Mouse (Mus musculus) fibroblast of lung, adult 2 months (primary cell): ENCODE data around the gene Polm.
A peak's percentile ranks its signal among the peaks of the same experiment; 100 is the strongest.
"Not testable (repeated sequence)": the region's sequence is repeated elsewhere in the genome, so short reads cannot be mapped to it uniquely, and the experiment has no call there.

ENCODE experiments used
- DNase-seq: peaks from one replicate; pipeline ENCODE4 v3.0.0-alpha.2; 2011; ENCODE audit warnings: low read depth

Polm gene

DNA sequence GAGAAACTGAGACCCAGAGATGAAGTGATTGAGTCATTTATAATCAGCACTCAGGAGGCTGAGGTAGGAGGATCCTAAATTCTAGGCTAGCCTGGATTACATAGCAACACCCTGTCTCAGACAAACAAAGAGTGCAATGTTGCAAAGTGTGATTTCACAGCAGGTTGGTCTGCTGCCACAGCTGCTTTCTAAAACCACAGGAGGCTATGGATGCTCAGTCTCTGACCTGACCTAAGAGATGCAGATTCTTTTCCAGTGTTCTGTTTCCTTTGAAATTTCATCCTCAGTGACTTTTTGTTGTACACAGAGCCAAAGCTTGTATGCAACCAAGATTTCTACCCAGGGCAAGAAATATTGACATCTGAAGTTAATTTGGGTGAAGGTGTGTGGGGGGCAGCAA is 17.7 kb upstream of the Polm start:
- peak; percentile 97 for DNase-seq

GRCm38 (mm10) chr11:5852314-5852713 is 14.5 kb upstream of the Polm start:
- DNase-seq: no peak

- DNase-seq: no peak
These were observed 13.4 kb upstream of the Polm start for GRCm38 (mm10) chr11:5851021-5851736.

DNA sequence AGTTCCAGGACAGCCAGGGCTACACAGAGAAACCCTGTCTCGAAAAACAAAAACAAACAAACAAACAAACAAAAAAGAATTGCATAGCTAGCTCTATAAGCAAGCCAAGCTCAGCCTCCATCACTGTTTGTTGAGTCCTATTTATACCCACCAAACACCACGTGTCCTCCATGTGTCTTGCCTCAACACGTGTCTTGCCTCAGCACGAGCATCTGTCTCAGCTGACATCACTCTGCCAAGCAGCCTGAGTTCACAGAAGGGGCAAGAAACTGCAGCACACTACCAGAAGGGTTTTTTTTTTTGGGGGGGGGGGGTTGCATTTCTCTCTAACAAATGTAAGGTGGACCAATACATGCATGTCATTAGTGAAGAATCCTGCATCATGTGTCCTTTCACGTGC is 12.6 kb upstream of the Polm start:
- no peak for DNase-seq

DNA sequence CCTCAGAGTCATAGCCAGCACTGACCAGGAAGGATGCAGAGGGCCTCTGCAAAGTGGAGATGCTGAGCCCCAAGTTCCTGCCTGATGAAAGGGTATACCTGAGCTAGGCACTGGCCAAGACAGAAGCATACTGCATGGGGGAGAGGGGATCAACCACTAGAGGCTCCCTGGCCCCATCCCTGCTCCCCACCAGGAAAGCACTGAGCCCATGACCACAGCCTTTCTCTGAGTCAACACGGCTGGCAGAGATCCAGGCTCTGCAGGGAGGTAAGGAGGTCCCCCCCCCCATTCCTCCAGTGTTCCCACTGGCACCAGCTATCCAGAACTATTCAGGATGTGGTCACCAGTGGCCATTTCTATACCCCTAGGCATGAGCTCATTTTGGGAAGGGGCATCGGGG is 11.5 kb upstream of the Polm start:
- peak; percentile 81 for DNase-seq

DNA sequence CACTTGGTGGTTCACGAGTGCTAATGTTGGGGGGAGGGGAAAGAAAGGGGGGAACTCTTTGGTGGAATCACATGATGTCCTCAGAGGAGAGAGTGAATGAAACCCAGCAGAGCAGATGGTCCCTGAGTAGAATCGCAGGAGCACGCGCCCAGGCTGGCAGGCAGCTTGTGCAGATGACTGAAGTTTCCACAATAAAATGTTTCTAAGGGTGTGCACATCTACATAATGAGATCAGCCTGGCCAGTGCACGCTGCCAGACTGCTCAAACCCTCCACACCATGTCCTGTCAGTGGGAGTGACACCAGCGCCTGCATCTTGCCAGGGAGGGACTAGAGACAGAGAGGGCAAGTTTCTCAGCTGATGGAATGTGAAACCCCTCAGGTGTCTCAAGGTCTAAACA is 10.9 kb upstream of the Polm start:
- DNase-seq: peak; percentile 87

- no peak for DNase-seq
These were observed 9.0 kb upstream of the Polm start for GRCm38 (mm10) chr11:5846639-5847345.

DNA sequence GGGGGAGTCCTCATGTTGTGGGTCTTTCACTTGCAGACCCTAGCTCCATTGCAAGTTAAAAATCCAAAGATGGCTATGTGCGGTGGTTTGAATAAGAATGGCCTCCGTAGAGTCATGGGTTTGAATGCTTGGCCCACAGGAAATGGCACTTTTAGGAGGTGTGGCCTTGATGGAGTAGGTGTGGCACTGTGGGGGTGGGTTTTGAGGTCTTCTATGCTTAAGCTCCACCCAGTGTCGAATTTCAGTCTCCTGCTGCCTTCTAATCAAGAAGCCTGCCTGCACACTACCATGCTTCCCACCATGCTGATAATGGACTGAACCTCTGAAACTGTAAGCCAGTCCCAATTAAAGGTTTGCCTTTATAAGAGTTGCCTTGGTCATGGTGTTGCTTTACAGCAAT is 5.3 kb upstream of the Polm start:
- no peak for DNase-seq

DNA sequence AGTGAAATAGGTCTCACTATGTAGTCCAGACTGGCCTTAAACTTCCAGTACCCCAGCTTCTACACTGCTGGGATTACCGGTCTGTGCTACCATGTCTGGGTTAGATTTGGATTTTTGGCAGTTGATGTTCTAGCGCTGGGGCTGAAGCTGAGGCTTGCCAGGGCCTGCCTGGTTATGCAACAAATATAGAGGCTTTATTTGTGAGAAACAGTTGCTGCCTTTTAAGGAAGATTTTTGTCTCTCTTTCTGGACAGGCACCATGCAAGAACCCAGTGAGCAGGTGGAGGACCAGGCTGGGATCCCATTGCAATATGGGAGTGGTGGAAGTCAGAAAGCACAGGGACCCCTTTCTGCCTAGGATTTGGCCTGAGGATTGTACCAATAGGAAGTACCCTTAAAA is 3.9 kb upstream of the Polm start:
- DNase-seq: no peak

DNA sequence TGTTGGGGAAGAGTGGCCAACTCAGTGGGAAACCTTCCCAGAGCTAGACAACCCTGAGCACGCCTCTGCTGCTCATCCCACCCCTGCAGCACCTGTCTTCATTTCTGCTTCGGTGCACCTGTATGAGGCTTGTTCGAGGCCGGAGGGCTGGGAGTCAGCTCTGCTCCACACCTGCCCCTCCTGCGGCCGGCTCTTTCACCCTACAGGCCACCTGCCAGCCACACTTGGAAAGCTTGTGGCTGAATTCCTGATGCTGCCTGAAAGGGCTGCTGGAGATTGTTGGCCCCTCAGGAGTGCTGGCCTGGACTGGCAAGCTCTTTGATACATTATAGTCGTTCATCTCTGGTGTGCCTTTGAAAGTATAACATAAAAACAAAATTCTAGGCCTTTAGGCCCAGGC is 2.5 kb upstream of the Polm start:
- DNase-seq: no peak

DNA sequence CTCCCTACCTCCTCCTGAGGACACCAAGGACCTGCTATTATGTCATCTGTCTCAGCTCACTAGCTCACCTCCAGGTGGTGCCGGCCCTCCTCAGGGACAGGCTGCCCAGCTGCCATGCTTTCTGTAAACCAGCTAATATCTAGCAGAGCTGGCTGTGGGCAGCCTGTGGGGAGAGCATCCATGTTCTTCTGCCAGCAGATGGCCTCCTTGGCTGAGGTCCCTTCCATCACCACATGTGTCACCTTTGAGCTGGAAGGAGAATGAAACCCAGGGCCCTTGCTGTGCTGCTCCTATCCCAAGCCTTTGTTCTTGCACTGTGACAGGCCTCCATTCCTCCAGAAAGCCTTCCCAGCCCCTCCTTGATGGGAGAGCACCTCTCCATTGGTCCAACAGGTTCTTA is 1.7 kb downstream of the Polm start:
- no peak for DNase-seq

DNA sequence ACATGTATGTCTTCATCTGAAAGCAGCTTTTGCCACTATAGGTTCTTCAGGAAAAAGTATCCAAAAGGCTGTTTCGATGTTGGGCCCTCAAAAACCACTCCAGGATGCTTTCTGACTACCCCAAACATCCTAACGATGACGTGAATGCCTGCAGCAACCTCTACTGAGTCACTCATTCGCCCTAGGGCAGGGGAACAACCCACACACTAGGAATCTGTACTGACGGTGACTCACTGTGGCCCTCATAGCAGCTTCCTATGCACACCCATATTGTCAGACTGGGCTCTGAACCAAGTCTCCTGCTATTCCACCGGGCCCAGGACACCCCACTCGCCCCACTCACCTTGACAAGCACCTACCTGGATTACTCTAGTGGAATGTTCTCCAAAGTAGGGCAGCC is 2.8 kb downstream of the Polm start:
- DNase-seq: no peak

- DNase-seq: no peak
These were observed 3.3 kb downstream of the Polm start for GRCm38 (mm10) chr11:5834506-5834905.

- no peak for DNase-seq
These were observed 8.5 kb downstream of the Polm start for GRCm38 (mm10) chr11:5829327-5829726.

DNA sequence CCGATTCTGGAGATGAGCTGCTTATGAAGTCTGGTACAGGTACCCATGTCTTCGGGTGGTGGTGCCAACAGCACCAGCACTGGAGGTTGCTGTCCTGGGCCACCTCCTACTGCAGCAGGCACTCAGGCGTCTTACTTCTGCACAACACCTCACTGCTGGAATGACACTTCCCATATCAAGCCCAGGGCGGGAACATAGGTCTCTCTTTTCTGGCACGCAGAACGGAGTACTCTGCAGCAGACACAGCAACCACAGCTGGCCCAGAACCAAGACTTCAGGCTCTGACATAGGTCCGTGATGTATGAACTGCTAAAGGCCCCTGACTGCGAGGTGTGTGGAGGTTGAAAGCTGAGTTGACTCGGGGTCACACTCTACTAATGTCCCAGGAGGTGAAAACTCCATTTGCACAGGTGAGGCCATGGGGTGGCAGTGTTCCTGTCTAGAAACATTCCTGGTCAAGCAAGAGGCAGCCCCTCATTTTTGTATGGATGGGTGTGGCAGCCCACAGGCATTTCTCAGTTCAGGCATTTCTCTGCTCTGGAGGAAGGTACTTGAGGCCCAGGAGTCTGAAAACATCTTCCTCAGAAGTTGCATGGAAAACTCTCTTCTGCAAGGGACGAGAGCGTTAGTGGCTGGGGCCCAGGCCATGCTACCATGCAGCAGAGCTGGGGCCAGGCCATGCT is 9.2 kb downstream of the Polm start:
- DNase-seq: no peak

DNA sequence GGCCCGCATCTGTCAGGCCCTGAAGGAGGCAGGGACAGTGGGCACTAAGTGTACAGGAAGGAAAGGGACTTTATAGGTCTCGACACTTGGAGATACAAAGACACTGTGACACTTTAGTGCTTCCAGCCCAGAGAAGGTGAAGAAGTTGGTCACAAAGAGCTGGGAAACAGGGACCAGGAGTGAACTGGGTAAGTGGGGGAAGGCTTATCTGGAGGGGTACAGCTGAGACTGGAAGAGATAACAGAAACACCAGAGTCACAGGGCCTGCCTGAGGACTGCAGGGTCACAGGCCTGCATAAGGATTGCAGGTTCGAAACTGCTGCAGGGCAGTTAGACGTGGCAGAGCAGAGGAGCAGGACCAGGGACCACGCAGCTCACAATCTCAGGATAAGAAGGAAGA is 9.9 kb downstream of the Polm start:
- DNase-seq: no peak

GRCm38 (mm10) chr11:5825432-5825831 is 12.4 kb downstream of the Polm start:
- DNase-seq: no peak

GRCm38 (mm10) chr11:5819223-5819622 is 18.6 kb downstream of the Polm start:
- DNase-seq: no peak

DNA sequence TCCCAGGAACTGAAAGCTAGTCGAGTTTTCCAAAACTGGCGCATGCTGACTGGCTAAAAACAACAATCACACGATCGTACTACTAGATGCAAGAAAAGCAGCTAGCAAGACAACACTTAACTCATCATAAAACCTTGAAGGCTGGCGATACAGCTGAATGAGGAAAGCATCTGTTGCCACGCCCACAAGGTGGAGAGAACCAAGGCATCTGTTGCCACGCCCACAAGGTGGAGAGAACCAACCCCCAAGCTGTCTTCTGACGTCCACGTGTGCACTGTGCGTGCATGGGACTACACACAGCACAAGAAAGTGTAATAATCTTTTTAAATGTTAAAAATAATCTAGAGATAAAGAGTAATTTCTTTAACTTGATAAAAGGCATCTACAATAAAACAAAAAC is 24.4 kb downstream of the Polm start:
- DNase-seq: no peak

DNA sequence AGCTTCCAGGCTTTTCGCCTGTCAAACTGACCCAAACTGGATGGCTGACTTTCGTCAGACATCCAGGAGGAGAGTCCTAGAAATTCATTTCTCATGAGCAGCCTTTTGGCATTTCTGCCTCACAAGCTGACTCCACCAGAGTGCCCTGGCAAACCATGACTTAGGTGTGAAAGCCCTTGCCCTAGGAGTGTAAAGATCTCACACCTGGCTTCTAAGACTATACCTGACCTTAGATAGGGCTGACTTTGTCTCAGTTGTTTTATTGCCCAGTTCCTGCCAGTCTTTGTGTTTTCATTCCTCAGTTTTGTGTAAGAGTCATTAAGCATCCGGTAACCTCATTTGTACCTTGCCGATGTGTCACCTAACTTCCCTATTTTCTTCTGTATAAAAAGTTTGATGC is 28.3 kb downstream of the Polm start:
- DNase-seq: not testable (repeated sequence)

- DNase-seq: no peak
These were observed 29.9 kb downstream of the Polm start for GRCm38 (mm10) chr11:5807956-5808355.

DNA sequence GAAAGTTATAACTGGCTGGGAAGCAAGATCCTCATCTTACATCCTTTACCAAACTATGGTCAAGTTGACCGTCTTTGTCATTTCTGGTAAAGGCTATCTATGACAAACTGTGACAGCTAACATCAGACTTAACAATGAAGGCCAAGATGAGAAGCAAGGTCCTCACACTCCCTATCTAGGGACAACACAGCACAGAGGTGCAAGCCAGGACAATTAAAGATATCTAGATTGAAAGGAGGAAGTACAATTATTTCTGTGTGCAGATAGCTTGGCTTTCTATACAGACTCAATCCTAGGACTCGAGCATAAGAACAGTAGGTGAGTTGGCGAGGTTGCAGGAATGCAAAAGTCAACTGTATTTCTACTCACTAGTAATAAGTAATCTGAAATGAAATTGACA is 32.1 kb downstream of the Polm start:
- DNase-seq: no peak

DNA sequence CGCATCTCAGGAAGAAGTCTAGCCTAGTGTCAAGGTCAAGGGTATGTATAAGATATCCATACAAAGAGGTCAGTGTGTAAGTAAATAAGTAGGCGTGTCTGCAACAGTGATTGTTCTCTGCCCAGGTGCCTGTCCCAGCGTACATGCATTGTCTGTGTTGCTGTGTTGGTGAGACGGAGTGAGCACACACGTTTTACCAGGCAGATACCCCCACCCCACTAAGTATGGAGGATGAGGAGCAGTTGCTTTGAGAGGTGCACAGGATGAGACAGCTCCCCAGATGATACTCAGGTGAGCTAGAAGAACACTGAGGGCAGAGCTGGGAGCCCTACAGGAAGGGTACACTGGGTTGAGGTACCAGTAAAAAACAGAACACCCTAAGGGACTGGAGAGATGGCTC is 33.6 kb downstream of the Polm start:
- DNase-seq: no peak
